Mouse (Mus musculus): ENCODE results near the gene Smarca2.
A peak's percentile ranks its signal among the peaks of the same experiment; 100 is the strongest.

Smarca2 gene

GRCm38 (mm10) chr19:26747571-26748539, 143.0 kb downstream of the Smarca2 start:
- DNase-seq (ENCODE audit: low read depth, low spot score), result peak; percentile 91

- DNase-seq (ENCODE audit: low read depth, low spot score), result no peak
Measured at GRCm38 (mm10) chr19:26748676-26749075, 143.8 kb downstream of the Smarca2 start.

- no peak for DNase-seq (ENCODE audit: low read depth, low spot score)
Measured at GRCm38 (mm10) chr19:26749427-26750137, 144.7 kb downstream of the Smarca2 start.

- DNase-seq (ENCODE audit: low read depth, low spot score), result no peak
Measured at GRCm38 (mm10) chr19:26752611-26753163, 147.8 kb downstream of the Smarca2 start.

- DNase-seq (ENCODE audit: low read depth, low spot score), result no peak
Measured at GRCm38 (mm10) chr19:26753266-26753872, 148.5 kb downstream of the Smarca2 start.

- no peak for DNase-seq (ENCODE audit: low read depth, low spot score)
Measured at GRCm38 (mm10) chr19:26754016-26754794, 149.4 kb downstream of the Smarca2 start.

- no peak for DNase-seq (ENCODE audit: low read depth, low spot score)
Measured at GRCm38 (mm10) chr19:26755991-26756390, 151.1 kb downstream of the Smarca2 start.

- no peak for DNase-seq (ENCODE audit: low read depth, low spot score)
Measured at GRCm38 (mm10) chr19:26756399-26756798, 151.5 kb downstream of the Smarca2 start.

- no peak for DNase-seq (ENCODE audit: low read depth, low spot score)
Measured at GRCm38 (mm10) chr19:26758156-26758555, 153.3 kb downstream of the Smarca2 start.

GRCm38 (mm10) chr19:26758620-26759019, 153.8 kb downstream of the Smarca2 start:
- no peak for DNase-seq (ENCODE audit: low read depth, low spot score)

- DNase-seq (ENCODE audit: low read depth, low spot score), result no peak
Measured at GRCm38 (mm10) chr19:26759295-26759694, 154.4 kb downstream of the Smarca2 start.

- no peak for DNase-seq (ENCODE audit: low read depth, low spot score)
Measured at GRCm38 (mm10) chr19:26761257-26761656, 156.4 kb downstream of the Smarca2 start.

- DNase-seq (ENCODE audit: low read depth, low spot score), result no peak
Measured at GRCm38 (mm10) chr19:26765483-26765882, 160.6 kb downstream of the Smarca2 start.

- no peak for DNase-seq (ENCODE audit: low read depth, low spot score)
Measured at GRCm38 (mm10) chr19:26767454-26767853, 162.6 kb downstream of the Smarca2 start.

GRCm38 (mm10) chr19:26767941-26768340, 163.1 kb downstream of the Smarca2 start:
- DNase-seq (ENCODE audit: low read depth, low spot score), result no peak

- DNase-seq (ENCODE audit: low read depth, low spot score), result no peak
Measured at GRCm38 (mm10) chr19:26768846-26769245, 164.0 kb downstream of the Smarca2 start.

GRCm38 (mm10) chr19:26769609-26770500, 165.0 kb downstream of the Smarca2 start:
- no peak for DNase-seq (ENCODE audit: low read depth, low spot score)

- no peak for DNase-seq (ENCODE audit: low read depth, low spot score)
Measured at GRCm38 (mm10) chr19:26770592-26770991, 165.7 kb downstream of the Smarca2 start.

- DNase-seq (ENCODE audit: low read depth, low spot score), result no peak
Measured at GRCm38 (mm10) chr19:26772051-26772583, 167.3 kb downstream of the Smarca2 start.

Measured in telencephalon, adult 2 months (tissue).